Mouse (Mus musculus) megakaryocyte progenitor cell, adult 5-6 weeks (primary cell): Measurements from ENCODE around the gene Sae1. TPM values are rescaled to one million over a fixed set of nuclear protein-coding genes. Genes with fewer than 3 reads are reported as not detected.
"Not testable (repeated sequence)": the region's sequence is repeated elsewhere in the genome, so short reads cannot be mapped to it uniquely, and the experiment has no call there.

Experiments
- ATAC-seq: replicated peaks from 2 replicates; pipeline ENCODE4 v1.8.0; 2016; ENCODE audit warnings: mild to moderate bottlenecking, moderate TSS enrichment, inconsistent platforms; ENCODE audit not compliant: poor library complexity
- total RNA-seq, 2 experiments: library from RNA; stranded (forward) in 1 of 2; stranded (reverse) in 1 of 2; fragments of 157-497, 149-512 nt in 1 of 2; fragments of 200-1000 nt in 1 of 2; gene quantifications; 2 replicates each; pipeline versions ENCODE4 v1.2.3 to v1.2.4; 2015 to 2017

Sae1 gene
- total RNA-seq, 2 experiments from 2014 or later: 76.8 to 429 TPM

GRCm38 (mm10) chr7:16311453-16312004, 76.1 kb downstream of the Sae1 start:
- ATAC-seq: no peak

GRCm38 (mm10) chr7:16310521-16311452, 76.8 kb downstream of the Sae1 start:
- ATAC-seq: peak; percentile 5; the same call in 1 of the 2 replicates

GRCm38 (mm10) chr7:16310020-16310520, 77.5 kb downstream of the Sae1 start:
- ATAC-seq: peak; percentile 38

- peak; percentile 18 for ATAC-seq
Measured at GRCm38 (mm10) chr7:16309318-16310019, 78.1 kb downstream of the Sae1 start.

- ATAC-seq: peak; percentile 17
Measured at GRCm38 (mm10) chr7:16308555-16309317, 78.9 kb downstream of the Sae1 start.

GRCm38 (mm10) chr7:16308093-16308492, 79.5 kb downstream of the Sae1 start, which contains the start of gene Bbc3:
Gene Bbc3, plus strand, starts transcription at chr7:16308393.
- ATAC-seq: not testable (repeated sequence)

GRCm38 (mm10) chr7:16307141-16307540, 80.5 kb downstream of the Sae1 start:
- not testable (repeated sequence) for ATAC-seq

- ATAC-seq: peak; percentile 35
Measured at GRCm38 (mm10) chr7:16299419-16300035, 88.1 kb downstream of the Sae1 start.

- ATAC-seq: no peak
Measured at GRCm38 (mm10) chr7:16298927-16299326, 88.7 kb downstream of the Sae1 start.

GRCm38 (mm10) chr7:16297616-16298015, 90.0 kb downstream of the Sae1 start:
- ATAC-seq: no peak

- ATAC-seq: peak; percentile 56
Measured at GRCm38 (mm10) chr7:16296766-16297390, 90.7 kb downstream of the Sae1 start.

GRCm38 (mm10) chr7:16296146-16296545, 91.5 kb downstream of the Sae1 start:
- ATAC-seq: peak; percentile 19

- peak; percentile 50 for ATAC-seq
Measured at GRCm38 (mm10) chr7:16295321-16295900, 92.2 kb downstream of the Sae1 start.

- peak; percentile 70 for ATAC-seq
Measured at GRCm38 (mm10) chr7:16294837-16295236, 92.8 kb downstream of the Sae1 start.

- peak; percentile 48 for ATAC-seq
Measured at GRCm38 (mm10) chr7:16294346-16294745, 93.3 kb downstream of the Sae1 start.

- ATAC-seq: no peak
Measured at GRCm38 (mm10) chr7:16287791-16288190, 99.8 kb downstream of the Sae1 start.

- no peak for ATAC-seq
Measured at GRCm38 (mm10) chr7:16287016-16287415, 100.6 kb downstream of the Sae1 start.

- ATAC-seq: peak; percentile 82
Measured at GRCm38 (mm10) chr7:16286026-16286961, 101.3 kb downstream of the Sae1 start, which contains the start of gene Ccdc9. Gene Ccdc9, minus strand, starts transcription at chr7:16286795.
